Mouse (Mus musculus) kidney, adult 8-10 months (tissue): ENCODE measurements around the gene Mgat5.

Experiments
- DNase-seq, 2 experiments: peaks; one replicate each; pipeline ENCODE4 v3.0.0; 2022

The Mgat5 gene

DNA sequence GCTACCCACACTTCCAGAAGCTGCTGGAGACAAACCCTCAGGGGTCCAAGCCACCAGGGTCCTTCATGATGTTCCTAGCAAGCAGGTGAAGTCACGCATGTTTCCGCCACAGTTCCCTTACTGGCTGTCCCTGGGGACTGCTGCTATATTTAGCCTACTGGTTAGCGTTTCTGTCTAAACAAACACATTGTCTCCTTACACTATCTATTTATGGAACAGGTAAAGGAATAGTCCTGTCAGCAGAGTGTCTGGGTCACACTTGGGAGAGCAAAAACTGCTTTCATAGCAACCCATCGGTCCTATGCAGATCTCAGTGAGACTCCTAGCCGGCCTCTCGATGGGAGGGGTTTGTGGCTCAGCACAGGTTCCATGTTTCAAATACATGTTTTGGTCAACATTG lies 306.5 kb downstream of the Mgat5 start:
- DNase-seq = no peak

DNA sequence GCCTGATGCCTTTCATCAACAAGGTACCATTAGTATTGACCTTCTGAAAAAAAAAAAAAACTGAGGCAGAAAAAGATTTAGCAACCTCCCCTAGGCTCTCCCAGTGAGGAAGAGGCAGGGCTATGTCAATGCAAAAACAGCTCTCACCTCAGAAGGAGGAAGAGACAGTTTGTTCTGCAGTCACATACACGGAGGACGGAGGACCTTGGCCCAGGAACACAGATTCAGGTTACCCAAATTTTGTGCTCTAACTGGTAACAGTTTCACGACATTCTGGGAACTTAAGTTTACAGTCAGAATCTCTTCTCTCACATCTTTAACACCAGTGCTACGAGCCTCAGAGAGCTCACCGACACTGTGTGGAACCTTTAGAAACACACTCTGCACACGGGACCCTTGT lies 307.9 kb downstream of the Mgat5 start:
- no peak for DNase-seq

- no peak for DNase-seq
Measured at GRCm38 (mm10) chr1:127513140-127513539, 308.3 kb downstream of the Mgat5 start.

DNA sequence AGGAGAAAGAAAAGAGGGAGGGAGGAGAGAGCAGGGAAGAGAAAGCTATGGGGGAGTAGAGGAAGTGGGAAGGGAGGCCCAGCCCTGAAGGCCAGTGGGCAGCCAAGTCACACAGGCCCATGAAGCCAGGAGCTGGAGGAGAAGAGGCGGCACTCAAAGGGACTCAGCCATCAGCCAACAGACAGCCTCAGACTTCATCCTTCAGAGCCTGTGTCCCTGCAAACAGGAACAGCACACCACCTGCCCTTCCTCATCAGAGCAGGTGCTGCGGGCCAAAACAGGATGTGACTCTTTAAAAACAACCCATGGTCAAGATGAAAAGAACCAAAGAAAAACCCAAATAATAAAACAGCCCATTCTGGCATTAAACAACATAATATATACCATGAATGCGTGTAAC lies 308.8 kb downstream of the Mgat5 start:
- no peak for DNase-seq

DNA sequence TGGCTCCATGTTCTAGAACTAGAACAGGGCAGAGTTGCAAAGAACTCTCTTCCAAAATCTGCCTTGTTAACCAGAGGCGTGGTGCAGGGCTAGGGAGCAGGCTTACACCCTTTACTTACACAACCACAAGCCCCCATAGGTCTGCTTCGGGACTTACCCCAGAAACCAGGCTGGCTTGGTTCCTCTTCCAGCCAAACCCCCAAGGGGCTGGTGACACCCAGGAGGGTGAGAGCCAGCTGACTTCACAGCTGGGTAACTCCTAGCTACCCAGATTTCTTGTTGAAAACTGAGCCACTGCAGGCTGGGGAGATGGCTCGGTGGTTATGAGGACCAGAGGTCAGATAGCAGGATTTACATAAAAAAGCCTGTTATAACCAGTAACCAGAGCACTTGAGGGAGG lies 309.7 kb downstream of the Mgat5 start:
- no peak for DNase-seq

GRCm38 (mm10) chr1:127514888-127515287 lies 310.1 kb downstream of the Mgat5 start:
- DNase-seq = no peak

GRCm38 (mm10) chr1:127523364-127523763 lies 318.5 kb downstream of the Mgat5 start:
- DNase-seq = no peak

GRCm38 (mm10) chr1:127530849-127531580 lies 326.2 kb downstream of the Mgat5 start:
- no peak for DNase-seq

DNA sequence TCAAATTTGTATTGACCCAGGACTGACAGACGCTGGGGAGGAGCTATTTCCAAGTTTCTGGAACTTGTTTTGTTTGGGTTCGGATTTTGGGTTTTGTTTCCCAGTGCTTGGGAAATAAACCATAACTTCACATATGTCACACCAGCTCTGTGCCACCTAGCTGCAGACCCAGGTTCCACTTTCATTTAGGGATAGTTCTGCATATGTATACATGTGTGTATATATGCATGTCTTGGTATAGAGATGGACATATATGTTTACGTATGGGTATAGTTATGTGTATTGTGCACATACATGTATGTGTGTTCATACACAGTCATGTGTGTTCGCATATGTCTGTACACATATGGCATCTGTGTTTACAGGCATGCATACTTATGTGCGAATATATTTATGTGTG lies 326.9 kb downstream of the Mgat5 start:
- DNase-seq = no peak

GRCm38 (mm10) chr1:127536448-127536847 lies 331.6 kb downstream of the Mgat5 start:
- no peak for DNase-seq

- DNase-seq = no peak
Measured at GRCm38 (mm10) chr1:127537204-127538038, 332.6 kb downstream of the Mgat5 start.
